Mouse (Mus musculus) kidney, embryonic 15.5 days (tissue): ENCODE data around the gene Get4. TPM values are rescaled to one million over a fixed set of nuclear protein-coding genes. Genes with fewer than 3 reads are reported as not detected.

Source experiments
- ATAC-seq: fragments of 200-750 bp; cut with Nextera tagmentation; replicated peaks from 2 replicates; pipeline ENCODE4 v1.8.0; 2017; ENCODE audit warnings: moderate TSS enrichment; ENCODE audit not compliant: low FRiP score
- H3K27ac ChIP-seq: fragments of 300-500 bp; sonication (generic); 2 replicates; pipeline ENCODE4 v1.5.1; 2015; ENCODE audit warnings: mild to moderate bottlenecking, inconsistent platforms
- H3K27me3 ChIP-seq: fragments of 300-500 bp; sonication (generic); 2 replicates; pipeline ENCODE4 v1.6.1; 2015; ENCODE audit warnings: inconsistent platforms
- H3K36me3 ChIP-seq: fragments of 300-500 bp; sonication (generic); 2 replicates; pipeline ENCODE4 v1.6.1; 2015; ENCODE audit warnings: inconsistent platforms
- H3K4me1 ChIP-seq: fragments of 300-500 bp; sonication (generic); 2 replicates; pipeline ENCODE4 v1.6.1; 2015; ENCODE audit warnings: inconsistent platforms
- H3K4me2 ChIP-seq: fragments of 300-500 bp; sonication (generic); 2 replicates; pipeline ENCODE4 v1.6.1; 2015; ENCODE audit warnings: moderate library complexity, mild to moderate bottlenecking, inconsistent platforms
- H3K4me3 ChIP-seq: fragments of 300-500 bp; sonication (generic); replicated peaks from 2 replicates; pipeline ENCODE4 v1.5.1; 2015; ENCODE audit warnings: mild to moderate bottlenecking, inconsistent platforms
- H3K9ac ChIP-seq: fragments of 300-500 bp; sonication (generic); 2 replicates; pipeline ENCODE4 v1.6.1; 2015; ENCODE audit warnings: mild to moderate bottlenecking, inconsistent platforms
- H3K9me3 ChIP-seq: fragments of 300-500 bp; sonication (generic); replicated peaks from 2 replicates; pipeline ENCODE4 v1.6.1; 2016; ENCODE audit warnings: inconsistent platforms
- WGBS: fragments of 180-500 bp; shearing (Covaris S2); methylation state at CpG from one replicate; pipeline ENCODE4 v1.1.7; 2015; ENCODE audit warnings: mixed read lengths; 5-methylcytosine and 5-hydroxymethylcytosine counted together
- polyA plus RNA-seq: library from polyadenylated mRNA; unstranded; fragments of >200 nt; fragmentation: Nextera tagmentation; extraction: Ambion mirVana; gene quantifications from 2 replicates; pipeline ENCODE4 v1.2.1, GENCODE M21; 2015

Gene Get4
- polyA plus RNA-seq, 1 experiment from 2014 or later, result 157 TPM

- WGBS, result 80% methylated on average over 4 of the region's 4 CpGs
- H3K27me3 ChIP-seq, result no peaks in the 10 kb centered on the region
- ATAC-seq, result no peak
- H3K4me3 ChIP-seq, result no peak overlapping the region
- no peaks in the 10 kb centered on the region for H3K9me3 ChIP-seq
- no peak overlapping the region for H3K9ac ChIP-seq
- H3K4me2 ChIP-seq, result no peak overlapping the region
- H3K36me3 ChIP-seq, result peaks cover 74% of the 10 kb centered on the region
- H3K27ac ChIP-seq, result no peak overlapping the region
- no peaks in the 10 kb centered on the region for H3K4me1 ChIP-seq
Measured at GRCm38 (mm10) chr5:139220006-139220515, 32.1 kb upstream of the Get4 start.

DNA sequence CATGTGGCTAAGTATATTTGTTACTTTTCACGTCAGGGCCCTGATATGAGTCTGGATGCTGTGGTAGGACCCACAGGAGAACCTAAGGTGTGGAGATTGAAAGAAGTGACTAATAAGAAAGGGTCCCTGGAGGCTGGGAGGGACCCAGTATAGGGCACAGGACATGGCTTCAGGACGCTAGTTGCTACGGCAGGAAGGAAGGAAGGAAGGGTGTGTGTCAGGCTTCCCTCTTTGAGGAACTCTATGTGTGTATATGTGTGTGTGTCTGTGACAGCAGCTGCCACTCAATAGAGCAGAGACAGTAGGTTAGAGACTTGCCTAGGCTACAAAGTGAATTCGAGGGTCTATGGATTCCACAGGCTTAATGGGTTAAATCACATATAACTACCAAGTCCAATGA, 31.5 kb upstream of the Get4 start:
- no peak for ATAC-seq
- H3K36me3 ChIP-seq, result peaks cover 74% of the 10 kb centered on the region
- no peak overlapping the region for H3K4me2 ChIP-seq
- no peaks in the 10 kb centered on the region for H3K27me3 ChIP-seq
- WGBS, result 78% methylated on average over 4 of the region's 4 CpGs
- no peaks in the 10 kb centered on the region for H3K4me1 ChIP-seq
- H3K27ac ChIP-seq, result no peak overlapping the region
- H3K9ac ChIP-seq, result no peak overlapping the region
- H3K9me3 ChIP-seq, result no peaks in the 10 kb centered on the region
- H3K4me3 ChIP-seq, result no peak overlapping the region

- Histone ChIP-seq H3K27ac (no peak overlapping the region), H3K27me3 (no peaks in the 10 kb centered on the region), H3K9ac (no peak overlapping the region), H3K4me3 (no peak overlapping the region), H3K4me1 (no peaks in the 10 kb centered on the region), H3K4me2 (no peak overlapping the region), H3K36me3 (peaks cover 82% of the 10 kb centered on the region), H3K9me3 (no peaks in the 10 kb centered on the region)
- WGBS, result 97% methylated on average over 10 of the region's 10 CpGs
- ATAC-seq, result no peak
Measured at GRCm38 (mm10) chr5:139223331-139223730, 28.8 kb upstream of the Get4 start.

DNA sequence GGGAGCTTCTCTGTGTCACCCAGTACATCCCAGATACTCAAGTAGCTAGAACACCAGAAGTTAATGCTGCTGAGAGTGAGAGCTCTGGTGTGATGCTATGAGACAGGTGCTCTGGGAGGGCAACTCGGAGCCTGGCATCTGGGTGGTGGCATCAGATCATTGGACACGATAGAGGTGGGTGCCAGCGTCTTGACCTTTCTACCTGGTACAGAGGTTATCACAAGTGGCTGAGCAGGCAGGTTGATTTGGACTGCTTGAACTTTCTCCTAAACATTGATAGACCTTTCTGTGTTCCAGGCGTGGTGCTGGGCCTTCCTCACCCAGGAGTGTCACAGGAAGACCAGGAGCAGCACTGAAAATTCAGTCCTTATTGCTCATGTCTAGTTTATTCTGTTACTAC, 24.9 kb upstream of the Get4 start:
- Histone ChIP-seq H3K9me3 (no peaks in the 10 kb centered on the region), H3K9ac (no peak overlapping the region), H3K4me1 (no peaks in the 10 kb centered on the region), H3K36me3 (peaks cover 97% of the 10 kb centered on the region), H3K27me3 (no peaks in the 10 kb centered on the region), H3K27ac (no peak overlapping the region), H3K4me3 (no peak overlapping the region), H3K4me2 (no peak overlapping the region)
- no peak for ATAC-seq
- WGBS, result 95% methylated on average over 4 of the region's 4 CpGs

DNA sequence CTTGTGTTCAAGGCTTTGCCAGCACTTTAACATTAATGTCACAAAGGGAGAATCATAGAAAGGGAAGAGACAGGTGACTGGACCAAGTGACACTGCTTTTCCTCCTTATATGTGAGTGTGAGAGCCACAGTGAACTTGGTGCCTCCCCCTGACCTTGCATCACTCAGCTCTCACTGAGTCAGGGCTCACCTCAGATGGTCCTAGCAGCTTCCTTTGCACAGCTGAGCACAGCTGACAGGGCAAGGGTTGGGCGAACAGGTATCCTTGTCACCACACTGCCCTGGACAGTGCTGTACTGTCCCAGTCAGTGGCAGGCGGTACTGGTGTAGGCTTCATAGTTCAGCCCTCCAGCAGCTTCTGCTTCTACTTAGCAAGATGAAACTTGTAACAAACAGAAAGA, 24.5 kb upstream of the Get4 start:
- WGBS, result 97% methylated on average over 2 of the region's 2 CpGs
- H3K9ac ChIP-seq, result no peak overlapping the region
- no peaks in the 10 kb centered on the region for H3K27me3 ChIP-seq
- no peaks in the 10 kb centered on the region for H3K4me1 ChIP-seq
- H3K27ac ChIP-seq, result no peak overlapping the region
- no peak overlapping the region for H3K4me3 ChIP-seq
- ATAC-seq, result no peak
- H3K36me3 ChIP-seq, result peaks cover 96% of the 10 kb centered on the region
- no peaks in the 10 kb centered on the region for H3K9me3 ChIP-seq
- H3K4me2 ChIP-seq, result no peak overlapping the region

GRCm38 (mm10) chr5:139228318-139228717, 23.8 kb upstream of the Get4 start:
- Histone ChIP-seq H3K4me2 (no peak overlapping the region), H3K4me1 (no peaks in the 10 kb centered on the region), H3K27me3 (no peaks in the 10 kb centered on the region), H3K36me3 (peaks cover 96% of the 10 kb centered on the region), H3K4me3 (no peak overlapping the region), H3K27ac (no peak overlapping the region), H3K9me3 (no peaks in the 10 kb centered on the region), H3K9ac (no peak overlapping the region)
- 93% methylated on average over 3 of the region's 3 CpGs for WGBS
- no peak for ATAC-seq

DNA sequence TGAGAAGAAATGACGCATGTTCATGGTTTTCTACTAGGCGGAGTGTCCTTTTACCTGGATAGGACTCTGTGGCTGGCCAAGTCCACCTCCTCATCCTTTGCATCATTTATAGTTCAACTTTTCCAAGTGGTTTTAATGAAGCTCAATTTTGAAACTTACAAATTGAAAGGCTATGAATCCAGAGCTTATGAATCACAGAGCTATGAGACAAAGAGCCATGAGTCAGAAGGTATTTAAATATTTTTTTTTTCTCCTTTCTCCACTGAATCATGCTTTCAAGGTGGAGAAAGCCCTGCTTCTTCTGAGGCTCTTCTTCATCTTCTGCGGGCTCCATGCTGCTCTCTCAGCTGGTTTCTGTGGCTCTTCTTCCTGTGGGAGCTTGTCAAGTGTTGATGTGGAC, 22.4 kb upstream of the Get4 start:
- Histone ChIP-seq H3K4me1 (no peaks in the 10 kb centered on the region), H3K9me3 (no peaks in the 10 kb centered on the region), H3K27me3 (no peaks in the 10 kb centered on the region), H3K4me2 (no peak overlapping the region), H3K4me3 (no peak overlapping the region), H3K9ac (no peak overlapping the region), H3K27ac (no peak overlapping the region), H3K36me3 (peaks cover 96% of the 10 kb centered on the region)
- no peak for ATAC-seq
- WGBS, result 96% methylated on average over 3 of the region's 3 CpGs

DNA sequence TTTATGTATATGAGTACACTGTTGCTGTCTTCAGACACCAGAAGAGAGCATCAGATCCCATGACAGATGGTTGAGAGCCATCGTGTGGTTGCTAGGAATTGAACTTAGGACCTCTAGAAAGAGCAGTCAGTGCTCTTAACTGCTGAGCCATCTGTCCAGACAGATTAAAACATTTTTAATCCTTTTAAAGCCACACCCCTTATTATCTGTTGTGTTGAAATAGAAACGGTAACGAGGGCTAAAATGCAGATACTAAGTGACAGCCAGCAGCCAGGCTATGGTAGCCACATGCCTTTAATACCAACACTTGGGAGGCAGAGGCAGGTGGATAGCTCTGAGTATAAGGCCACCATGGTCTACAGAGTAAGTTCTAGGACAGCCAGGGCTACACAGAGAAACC, 20.0 kb upstream of the Get4 start:
- Histone ChIP-seq H3K36me3 (peaks cover 96% of the 10 kb centered on the region), H3K9me3 (no peaks in the 10 kb centered on the region), H3K4me2 (no peak overlapping the region), H3K27ac (no peak overlapping the region), H3K27me3 (no peaks in the 10 kb centered on the region), H3K9ac (no peak overlapping the region), H3K4me3 (no peak overlapping the region), H3K4me1 (no peaks in the 10 kb centered on the region)
- ATAC-seq, result no peak
- 92% methylated on average over 3 of the region's 3 CpGs for WGBS

- no peaks in the 10 kb centered on the region for H3K27me3 ChIP-seq
- no peak overlapping the region for H3K4me3 ChIP-seq
- no peaks in the 10 kb centered on the region for H3K4me1 ChIP-seq
- no peaks in the 10 kb centered on the region for H3K9me3 ChIP-seq
- H3K9ac ChIP-seq, result no peak overlapping the region
- ATAC-seq, result no peak
- WGBS, result 89% methylated on average over 4 of the region's 4 CpGs
- no peak overlapping the region for H3K4me2 ChIP-seq
- H3K36me3 ChIP-seq, result peaks cover 96% of the 10 kb centered on the region
- H3K27ac ChIP-seq, result no peak overlapping the region
Measured at GRCm38 (mm10) chr5:139234423-139234822, 17.7 kb upstream of the Get4 start.

- Histone ChIP-seq H3K4me2 (no peak overlapping the region), H3K36me3 (peaks cover 97% of the 10 kb centered on the region), H3K9me3 (no peaks in the 10 kb centered on the region), H3K27ac (no peak overlapping the region), H3K27me3 (no peaks in the 10 kb centered on the region), H3K4me3 (no peak overlapping the region), H3K4me1 (no peaks in the 10 kb centered on the region), H3K9ac (no peak overlapping the region)
- no peak for ATAC-seq
- WGBS, result 37% methylated on average over 4 of the region's 4 CpGs
Measured at GRCm38 (mm10) chr5:139237436-139237835, 14.7 kb upstream of the Get4 start.

DNA sequence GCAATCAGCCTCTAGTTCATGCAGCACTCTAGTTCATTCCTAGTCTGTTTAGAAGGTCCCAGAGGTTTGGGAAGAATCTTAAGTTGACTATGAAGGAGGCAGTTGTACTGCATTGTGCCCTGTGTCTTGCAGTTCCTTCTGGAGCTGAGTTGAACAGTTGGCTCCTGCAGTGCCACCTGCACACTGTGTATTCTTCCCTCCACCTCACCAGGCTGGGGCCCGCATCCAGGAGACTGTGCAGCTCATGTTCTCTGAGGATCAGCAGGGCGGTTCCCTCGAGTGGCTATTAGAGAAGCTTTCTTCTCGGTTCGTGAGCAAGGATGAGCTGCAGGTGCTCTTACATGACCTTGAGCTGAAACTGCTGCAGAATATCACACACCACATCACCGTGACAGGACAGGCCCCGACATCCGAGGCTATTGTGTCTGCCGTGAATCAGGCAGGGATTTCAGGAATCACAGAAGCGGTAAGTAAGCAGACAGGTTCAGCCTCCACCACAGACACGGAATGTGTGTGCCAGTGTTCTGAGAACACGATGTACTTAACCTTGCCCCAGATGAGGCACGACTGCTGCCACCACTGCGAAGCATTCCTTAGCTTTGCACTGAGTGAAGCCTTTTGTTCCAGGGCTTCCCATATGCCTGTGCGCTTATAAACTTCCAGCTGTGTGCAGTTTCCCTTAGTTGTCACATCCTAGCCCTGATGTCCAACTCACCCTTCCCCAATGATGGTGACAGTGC, 10.9 kb upstream of the Get4 start:
- ATAC-seq, result no peak
- no peaks in the 10 kb centered on the region for H3K4me1 ChIP-seq
- no peak overlapping the region for H3K4me3 ChIP-seq
- no peaks in the 10 kb centered on the region for H3K9me3 ChIP-seq
- H3K27ac ChIP-seq, result no peak overlapping the region
- H3K36me3 ChIP-seq, result peaks cover 100% of the 10 kb centered on the region
- 69% methylated on average over 15 of the region's 15 CpGs for WGBS
- no peak overlapping the region for H3K4me2 ChIP-seq
- no peaks in the 10 kb centered on the region for H3K27me3 ChIP-seq
- H3K9ac ChIP-seq, result no peak overlapping the region

DNA sequence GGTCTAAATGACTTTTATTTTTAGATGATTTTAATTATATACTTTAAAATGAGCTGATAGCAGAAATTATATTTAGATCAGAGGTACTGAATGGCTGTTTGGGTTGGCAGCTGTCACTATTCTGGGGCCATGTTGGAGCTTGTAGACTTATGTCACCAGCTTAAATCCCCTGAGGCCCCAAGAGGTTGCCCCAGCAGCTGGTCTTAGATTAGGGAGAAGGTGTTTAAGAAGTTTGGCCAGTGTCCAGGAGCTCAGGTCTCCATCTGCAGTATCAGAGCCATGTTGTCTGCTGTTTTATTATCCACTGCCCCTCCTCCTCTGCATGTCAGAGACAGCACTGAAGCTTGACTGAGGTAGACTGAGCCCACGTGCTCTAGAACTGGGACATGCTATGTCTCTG, 8.7 kb upstream of the Get4 start:
- Histone ChIP-seq H3K4me3 (no peak overlapping the region), H3K4me1 (no peaks in the 10 kb centered on the region), H3K9ac (no peak overlapping the region), H3K27ac (no peak overlapping the region), H3K9me3 (no peaks in the 10 kb centered on the region), H3K4me2 (no peak overlapping the region), H3K27me3 (no peaks in the 10 kb centered on the region), H3K36me3 (peaks cover 100% of the 10 kb centered on the region)
- 79% methylated on average over 1 of the region's 1 CpGs for WGBS
- no peak for ATAC-seq

- no peak overlapping the region for H3K27ac ChIP-seq
- no peak for ATAC-seq
- 88% methylated on average over 3 of the region's 3 CpGs for WGBS
- H3K9ac ChIP-seq, result no peak overlapping the region
- no peak overlapping the region for H3K4me2 ChIP-seq
- H3K4me1 ChIP-seq, result peaks cover 7% of the 10 kb centered on the region
- no peaks in the 10 kb centered on the region for H3K27me3 ChIP-seq
- H3K4me3 ChIP-seq, result no peak overlapping the region
- H3K9me3 ChIP-seq, result no peaks in the 10 kb centered on the region
- peaks cover 78% of the 10 kb centered on the region for H3K36me3 ChIP-seq
Measured at GRCm38 (mm10) chr5:139247767-139248166, 4.4 kb upstream of the Get4 start.
